Mouse (Mus musculus) myocyte (in vitro differentiated cells): ENCODE measurements around the gene Amt. TPM values are rescaled to one million over a fixed set of nuclear protein-coding genes. Genes with fewer than 3 reads are reported as not detected.

Experiments
- H3K27me3 ChIP-seq: one replicate; pipeline ENCODE4 v1.6.1; 2011; ENCODE audit not compliant: control insufficient read depth, insufficient read depth, insufficient read length
- H3K36me3 ChIP-seq: one replicate; pipeline ENCODE4 v1.6.1; 2011; ENCODE audit not compliant: control insufficient read depth, insufficient read depth
- H3K4me2 ChIP-seq: one replicate; pipeline ENCODE4 v1.6.1; 2011; ENCODE audit warnings: low read depth, control low read depth
- H3K4me3 ChIP-seq: one replicate; pipeline ENCODE4 v1.5.1; 2011; ENCODE audit warnings: mild to moderate bottlenecking, control low read depth, moderate library complexity
- H3K79me2 ChIP-seq: one replicate; pipeline ENCODE4 v1.6.1; 2011; ENCODE audit not compliant: control insufficient read depth, insufficient read depth
- H3ac ChIP-seq: one replicate; pipeline ENCODE4 v1.6.1; 2011; ENCODE audit not compliant: control insufficient read depth, insufficient read length
- CEBPB ChIP-seq: IDR thresholded peaks from 2 replicates; pipeline ENCODE4 v1.6.1; 2011; ENCODE audit warnings: mild to moderate bottlenecking, moderate library complexity; ENCODE audit not compliant: poor library complexity, insufficient read depth, severe bottlenecking
- E2F4 ChIP-seq: IDR thresholded peaks from one replicate; pipeline ENCODE4 v1.6.1; 2011; ENCODE audit warnings: mild to moderate bottlenecking, control low read depth, moderate library complexity; ENCODE audit not compliant: insufficient read depth
- MAX ChIP-seq: IDR thresholded peaks from one replicate; pipeline ENCODE4 v1.6.1; 2011; ENCODE audit warnings: low read depth, mild to moderate bottlenecking, control low read depth
- MYOD1 ChIP-seq, 3 experiments: IDR thresholded peaks; one replicate each; pipeline ENCODE4 v1.6.1; 2011; ENCODE audit warnings: control low read depth in 2 of 3, low read depth in 2 of 3, mild to moderate bottlenecking in 2 of 3, moderate library complexity in 1 of 3; ENCODE audit not compliant: insufficient read length in 2 of 3, control insufficient read depth in 1 of 3
- MYOG ChIP-seq, 3 experiments: IDR thresholded peaks; one replicate each; pipeline ENCODE4 v1.6.1; 2011; ENCODE audit warnings: control low read depth in 2 of 3, low read depth in 2 of 3, mild to moderate bottlenecking in 2 of 3; ENCODE audit not compliant: insufficient read length in 2 of 3, control insufficient read depth in 1 of 3, insufficient read depth in 1 of 3
- POLR2A ChIP-seq: IDR thresholded peaks from one replicate; pipeline ENCODE4 v1.6.1; 2011; ENCODE audit warnings: low read depth, mild to moderate bottlenecking, control low read depth, moderate library complexity; ENCODE audit not compliant: insufficient read length
- POLR2AphosphoS2 ChIP-seq: IDR thresholded peaks from one replicate; pipeline ENCODE4 v1.6.1; 2011; ENCODE audit warnings: low read depth, control low read depth; ENCODE audit not compliant: insufficient read length
- REST ChIP-seq: IDR thresholded peaks from one replicate; pipeline ENCODE4 v1.6.1; 2011; ENCODE audit warnings: mild to moderate bottlenecking, control low read depth, moderate library complexity; ENCODE audit not compliant: insufficient read depth, insufficient read length
- SRF ChIP-seq: IDR thresholded peaks from one replicate; pipeline ENCODE4 v1.6.1; 2011; ENCODE audit warnings: low read depth; ENCODE audit not compliant: control insufficient read depth, insufficient read length
- TCF12 ChIP-seq: IDR thresholded peaks from one replicate; pipeline ENCODE4 v1.6.1; 2011; ENCODE audit warnings: mild to moderate bottlenecking, control low read depth; ENCODE audit not compliant: poor library complexity, insufficient read depth, severe bottlenecking
- TCF3 ChIP-seq: IDR thresholded peaks from one replicate; pipeline ENCODE4 v1.6.1; 2011; ENCODE audit warnings: low read depth, control low read depth; ENCODE audit not compliant: insufficient read length
- USF1 ChIP-seq: IDR thresholded peaks from one replicate; pipeline ENCODE4 v1.6.1; 2011; ENCODE audit warnings: low read depth, mild to moderate bottlenecking, control low read depth, moderate library complexity
- polyA plus RNA-seq: library from polyadenylated mRNA; unstranded; fragments of >200 nt; fragmentation: generic; extraction: Trizol; gene quantifications from one replicate; pipeline ENCODE4 v1.2.1, GENCODE M21; 2012; ENCODE audit warnings: missing spikeins

Amt gene
- polyA plus RNA-seq, 1 experiment, result 2.1 TPM

DNA sequence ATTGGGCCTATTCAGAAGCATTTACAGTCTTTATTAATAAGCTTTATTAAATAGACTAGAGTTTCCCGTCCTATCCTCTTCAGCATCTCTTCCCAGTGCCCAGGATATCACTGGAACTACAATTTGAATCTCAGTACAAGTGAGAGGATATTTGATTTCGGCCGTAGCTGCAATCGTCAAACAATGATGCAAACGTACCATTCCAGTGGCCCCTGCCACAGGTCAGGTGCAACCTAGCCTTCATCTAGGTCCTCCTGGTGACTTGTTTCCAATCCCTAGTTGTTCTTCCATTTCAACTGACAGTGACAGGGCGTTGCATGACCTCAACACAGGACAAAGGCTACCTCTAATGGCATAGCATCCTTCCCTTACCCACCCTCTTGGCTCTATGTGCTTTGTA is 5.9 kb upstream of the Amt start:
- Histone ChIP-seq H3ac (no peak overlapping the region), H3K4me3 (peak overlapping the region; percentile 63), H3K36me3 (peaks cover 4% of the 10 kb centered on the region), H3K4me2 (peak overlapping the region; percentile 94), H3K79me2 (no peaks in the 10 kb centered on the region), H3K27me3 (no peaks in the 10 kb centered on the region)
- TF ChIP-seq TCF3 (no peak), TCF12 (no peak)

- no peak overlapping the region for H3ac ChIP-seq
- no peaks in the 10 kb centered on the region for H3K27me3 ChIP-seq
- H3K4me3 ChIP-seq, result no peak overlapping the region
- no peaks in the 10 kb centered on the region for H3K36me3 ChIP-seq
- TF ChIP-seq MYOG (IDR thresholded peaks at IDR 0.05; ENCODE audit: control insufficient read depth in 1 of 3, insufficient read depth in 1 of 3, insufficient read length in 2 of 3, low read depth in 2 of 3) (no peak), POLR2AphosphoS2 (peak; percentile 17)
- no peak overlapping the region for H3K4me2 ChIP-seq
- peaks cover 13% of the 10 kb centered on the region for H3K79me2 ChIP-seq
These were observed 5.2 kb downstream of the Amt start for GRCm38 (mm10) chr9:108301853-108302252.

GRCm38 (mm10) chr9:108304716-108305115 is 8.1 kb downstream of the Amt start:
- no peak for TF ChIP-seq SRF
- no peak for TF ChIP-seq MYOG (IDR thresholded peaks at IDR 0.05; ENCODE audit: control insufficient read depth in 1 of 3, insufficient read depth in 1 of 3, insufficient read length in 2 of 3, low read depth in 2 of 3)
- TF ChIP-seq POLR2AphosphoS2, result no peak
- no peak for TF ChIP-seq USF1
- no peak for TF ChIP-seq TCF3
- no peak for TF ChIP-seq CEBPB
- TF ChIP-seq TCF12, result no peak
- H3K36me3 ChIP-seq, result no peaks in the 10 kb centered on the region

DNA sequence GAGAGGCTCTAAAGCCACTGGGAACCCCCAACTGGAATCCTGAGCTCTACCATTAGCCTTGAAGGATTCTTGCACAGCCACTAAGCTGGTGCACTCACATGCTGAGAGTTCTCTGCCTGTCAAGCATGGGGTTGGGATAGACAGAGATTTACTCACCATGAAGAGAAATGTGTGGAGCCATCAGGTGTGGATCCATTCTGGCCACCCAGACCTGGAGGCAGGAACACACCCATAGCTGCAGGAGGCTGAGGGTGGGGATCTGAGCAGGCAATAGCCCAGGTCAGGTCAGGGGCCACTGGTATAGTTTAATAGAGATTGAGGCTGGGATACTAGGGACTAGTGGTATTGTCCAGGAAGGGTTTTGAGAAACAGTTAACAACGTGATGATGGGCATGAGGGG is 8.5 kb downstream of the Amt start:
- Histone ChIP-seq H3K27me3 (no peaks in the 10 kb centered on the region), H3ac (peak overlapping the region; percentile 95), H3K79me2 (peaks cover 46% of the 10 kb centered on the region), H3K36me3 (no peaks in the 10 kb centered on the region), H3K4me3 (peak overlapping the region; percentile 85), H3K4me2 (peak overlapping the region; percentile 84)
- TF ChIP-seq CEBPB (no peak), REST (no peak), USF1 (no peak), SRF (no peak), POLR2AphosphoS2 (no peak), POLR2A (no peak), MAX (no peak), TCF12 (no peak), MYOD1 (IDR thresholded peaks at IDR 0.05; ENCODE audit: control insufficient read depth in 1 of 3, insufficient read length in 2 of 3, low read depth in 2 of 3) (no peak), E2F4 (no peak), TCF3 (no peak), MYOG (IDR thresholded peaks at IDR 0.05; ENCODE audit: control insufficient read depth in 1 of 3, insufficient read depth in 1 of 3, insufficient read length in 2 of 3, low read depth in 2 of 3) (no peak)

More at GRCm38 (mm10) chr9:108304716-108305115, 8.1 kb downstream of the Amt start:
- Histone ChIP-seq H3ac (peak overlapping the region; percentile 95), H3K27me3 (no peaks in the 10 kb centered on the region), H3K4me3 (peak overlapping the region; percentile 85), H3K79me2 (peaks cover 41% of the 10 kb centered on the region), H3K4me2 (peak overlapping the region; percentile 84)

GRCm38 (mm10) chr9:108305629-108306520 is 9.2 kb downstream of the Amt start, which contains the start of the genes Rhoa and Tcta:
TSS of gene Rhoa (plus strand) at chr9:108306129.
TSS of gene Tcta (minus strand) at chr9:108306160.
- TF ChIP-seq CEBPB (peak; percentile 93), MAX (no peak), E2F4 (no peak), MYOG (IDR thresholded peaks at IDR 0.05; ENCODE audit: control insufficient read depth in 1 of 3, insufficient read depth in 1 of 3, insufficient read length in 2 of 3, low read depth in 2 of 3) (no peak), SRF (peak; percentile 14), POLR2AphosphoS2 (peak; percentile 96), REST (no peak), USF1 (no peak), POLR2A (peak; percentile 87), TCF12 (no peak), TCF3 (no peak), MYOD1 (IDR thresholded peaks at IDR 0.05; ENCODE audit: control insufficient read depth in 1 of 3, insufficient read length in 2 of 3, low read depth in 2 of 3) (no peak)
- H3ac ChIP-seq, result peak within 1 kb of the TSS; percentile 95
- H3K4me2 ChIP-seq, result peak within 1 kb of the TSS; percentile 89
- H3K79me2 ChIP-seq, result peaks cover 53% of the 10 kb centered on the region
- peak within 1 kb of the TSS; percentile 85 for H3K4me3 ChIP-seq
- H3K36me3 ChIP-seq, result no peaks in the 10 kb centered on the region
- H3K27me3 ChIP-seq, result no peaks in the 10 kb centered on the region
